In the genomic region with DNA sequence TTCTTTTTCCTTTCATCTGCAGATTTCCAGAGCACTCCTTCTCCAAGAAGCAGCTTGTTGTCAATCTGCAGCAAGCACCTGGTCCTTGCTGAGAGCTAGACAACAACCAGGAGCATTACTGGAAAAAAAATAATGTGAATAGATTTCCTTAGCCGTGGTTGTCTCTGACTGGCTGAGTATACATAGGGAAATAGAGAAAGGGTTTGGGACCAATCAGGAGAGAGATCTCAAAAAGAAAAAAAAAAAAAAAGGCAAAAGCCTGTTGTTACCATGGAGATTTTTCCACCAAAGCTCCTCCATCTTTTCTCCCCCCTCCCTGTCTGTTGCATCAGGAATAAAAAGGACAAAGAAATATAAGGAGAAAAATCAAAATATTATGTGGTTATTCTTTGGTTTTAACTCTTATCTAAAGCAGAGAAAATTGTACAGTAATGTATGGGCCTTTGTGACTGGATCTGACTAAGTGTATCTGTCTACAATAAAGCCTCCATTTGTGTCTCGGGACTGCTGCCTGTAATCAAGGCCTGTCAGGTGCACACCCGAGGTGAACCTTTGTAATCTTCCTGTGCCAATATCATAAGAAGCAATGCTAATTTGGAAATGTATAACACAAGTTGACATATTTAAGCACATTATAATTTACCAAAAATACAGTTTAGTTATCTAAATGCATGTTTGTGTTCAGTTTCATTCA, we compare ENCODE assay signal across 13 mouse cellular contexts.
DNase-seq lines count a peak whose midpoint lies in the region; ATAC-seq and TF ChIP-seq lines count a peak whose summit lies in the region.
"Had no signal": no experiment of that assay in that cellular context is flagged by ENCODE, and none has a peak within 500 bp of the region (broad histone marks: within the 10 kb centered on the region; RNA-seq: fewer than 3 reads in every experiment).

No protein-coding gene starts in this region.

- H3K4me3 ChIP-seq in cortical plate, adult 2 months (ENCODE audit: insufficient read depth, low read length) = peak overlapping the region; percentile 30
- peak overlapping the region; percentile 17; the same call in 1 of the 2 replicates for H3K4me3 ChIP-seq in hindbrain, embryonic 14.5 days (replicated peaks; ENCODE audit: low read length)
- H3K4me3 ChIP-seq in midbrain, postnatal 0 days (ENCODE audit: low read depth, low read length) = peak overlapping the region; percentile 32
- H3K4me3 ChIP-seq in heart, adult 2 months = no peak overlapping the region
- H3K4me3 ChIP-seq: heart, embryonic 15.5 days; liver, embryonic 12.5 days; lung, embryonic 15.5 days had no signal

- TF ChIP-seq POLR2A in cortical plate, adult 2 months (IDR thresholded peaks at IDR 0.05; ENCODE audit: extremely low read depth, insufficient read depth, low read length) = no peak
- TF ChIP-seq POLR2A in heart, adult 2 months (IDR thresholded peaks at IDR 0.05; ENCODE audit: insufficient read depth, low read depth, low read length) = no peak

- H3K36me3 ChIP-seq in hindbrain, embryonic 14.5 days (replicated peaks; ENCODE audit: control insufficient read depth, insufficient read depth) = no peaks in the 10 kb centered on the region
- no peaks in the 10 kb centered on the region for H3K36me3 ChIP-seq in midbrain, postnatal 0 days (ENCODE audit: insufficient read depth, low read length)
- H3K36me3 ChIP-seq in heart, adult 2 months (ENCODE audit: control insufficient read depth, insufficient read depth, low read length) = no peaks in the 10 kb centered on the region
- H3K36me3 ChIP-seq: heart, embryonic 15.5 days; liver, embryonic 12.5 days; lung, embryonic 15.5 days had no signal

- H3K9ac ChIP-seq in hindbrain, embryonic 14.5 days = no peak overlapping the region
- H3K9ac ChIP-seq in midbrain, postnatal 0 days (replicated peaks; ENCODE audit: low read length, poor library complexity, severe bottlenecking) = no peak overlapping the region
- no peak overlapping the region for H3K9ac ChIP-seq in heart, adult 2 months (ENCODE audit: low read depth, low read length)
- H3K9ac ChIP-seq: heart, embryonic 15.5 days; liver, embryonic 12.5 days; lung, embryonic 15.5 days had no signal

- H3K4me1 ChIP-seq in cortical plate, adult 2 months (ENCODE audit: control insufficient read depth, insufficient read depth, low read length) = no peaks in the 10 kb centered on the region
- no peaks in the 10 kb centered on the region for H3K4me1 ChIP-seq in hindbrain, embryonic 14.5 days (replicated peaks; ENCODE audit: control insufficient read depth, insufficient read depth, low read length)
- no peaks in the 10 kb centered on the region for H3K4me1 ChIP-seq in midbrain, postnatal 0 days (ENCODE audit: insufficient read depth, low read length)
- no peaks in the 10 kb centered on the region for H3K4me1 ChIP-seq in heart, adult 2 months (ENCODE audit: control insufficient read depth, insufficient read depth, low read length)
- H3K4me1 ChIP-seq: heart, embryonic 15.5 days; liver, embryonic 12.5 days; lung, embryonic 15.5 days had no signal

- no peaks in the 10 kb centered on the region for H3K9me3 ChIP-seq in hindbrain, embryonic 14.5 days (ENCODE audit: control insufficient read depth, low read length)
- no peaks in the 10 kb centered on the region for H3K9me3 ChIP-seq in midbrain, postnatal 0 days (ENCODE audit: low read length)
- H3K9me3 ChIP-seq: heart, embryonic 15.5 days; liver, embryonic 12.5 days; lung, embryonic 15.5 days had no signal

- ATAC-seq in hindbrain, embryonic 14.5 days (ENCODE audit: low FRiP score) = peak; percentile 72
- ATAC-seq in midbrain, postnatal 0 days (ENCODE audit: low FRiP score) = peak; percentile 82
- no peak for ATAC-seq in erythroblast, adult 5-6 weeks (replicated peaks; ENCODE audit: low FRiP score, poor library complexity, severe bottlenecking)
- ATAC-seq: liver, embryonic 12.5 days had no signal

- DNase-seq in layer of hippocampus, adult 9-11 months = peak; percentile 11
- no peak for DNase-seq in layer of hippocampus, adult 8-10 months (ENCODE audit: low spot score in 2 of 2)
- DNase-seq in hindbrain, embryonic 14.5 days (ENCODE audit: low spot score) = peak; percentile 35
- peak; percentile 54 for DNase-seq in midbrain, postnatal 0 days (ENCODE audit: low spot score)
- DNase-seq in heart, adult 2 months = no peak
- DNase-seq: cerebellum, adult 9-11 months; left cerebral cortex, postnatal 4 days; right cerebral cortex, postnatal 4 days had no signal

- no peaks in the 10 kb centered on the region for H3K79me2 ChIP-seq in heart, adult 2 months (replicated peaks; ENCODE audit: control insufficient read depth, insufficient read depth, low read length)

- intact Hi-C loops in heart, adult 2 months (cut with DNase I) = no loop called here

- H3K27ac ChIP-seq in cortical plate, adult 2 months (ENCODE audit: insufficient read depth, low read length) = no peak overlapping the region
- H3K27ac ChIP-seq in hindbrain, embryonic 14.5 days = no peak overlapping the region
- H3K27ac ChIP-seq in midbrain, postnatal 0 days (ENCODE audit: low read depth, low read length) = no peak overlapping the region
- no peak overlapping the region for H3K27ac ChIP-seq in heart, adult 2 months
- H3K27ac ChIP-seq: heart, embryonic 15.5 days; liver, embryonic 12.5 days; lung, embryonic 15.5 days had no signal

- 55% methylated on average over 3 of the region's 3 CpGs for WGBS in hindbrain, embryonic 14.5 days
- WGBS in midbrain, postnatal 0 days = 52% methylated on average over 3 of the region's 3 CpGs
- WGBS in heart, adult 2 months = 52% methylated on average over 3 of the region's 3 CpGs

- peak overlapping the region; percentile 33 for H3K4me2 ChIP-seq in hindbrain, embryonic 14.5 days (replicated peaks)
- H3K4me2 ChIP-seq in midbrain, postnatal 0 days (ENCODE audit: low read depth, low read length, poor library complexity, severe bottlenecking) = peak overlapping the region; percentile 28
- H3K4me2 ChIP-seq: heart, embryonic 15.5 days; liver, embryonic 12.5 days; lung, embryonic 15.5 days had no signal

- TF ChIP-seq CTCF in cortical plate, adult 2 months (IDR thresholded peaks at IDR 0.05; ENCODE audit: extremely low read depth, insufficient read depth, low read length) = no peak
- no peak for TF ChIP-seq CTCF in midbrain, postnatal 0 days (IDR thresholded peaks at IDR 0.05)
- TF ChIP-seq CTCF in heart, adult 2 months (IDR thresholded peaks at IDR 0.05) = no peak

- TF ChIP-seq EP300 in heart, adult 2 months (IDR thresholded peaks at IDR 0.05; ENCODE audit: insufficient read depth, low read depth, low read length) = no peak

- no peaks in the 10 kb centered on the region for H3K27me3 ChIP-seq in hindbrain, embryonic 14.5 days (ENCODE audit: control insufficient read depth, insufficient read depth, low read length)
- no peaks in the 10 kb centered on the region for H3K27me3 ChIP-seq in midbrain, postnatal 0 days (ENCODE audit: insufficient read depth, low read length)
- H3K27me3 ChIP-seq in heart, adult 2 months (ENCODE audit: control insufficient read depth, insufficient read depth, low read length) = no peaks in the 10 kb centered on the region
- H3K27me3 ChIP-seq: heart, embryonic 15.5 days; liver, embryonic 12.5 days; lung, embryonic 15.5 days had no signal

Comparison
In these comparisons a context has a peak if more than half of its experiments do, and no peak if none do; other contexts are left out.
1. DNase-seq: peak in layer of hippocampus, adult 9-11 months (single experiment), hindbrain, embryonic 14.5 days (single experiment) and midbrain, postnatal 0 days (single experiment); none in layer of hippocampus, adult 8-10 months (0 of 2) and heart, adult 2 months (0 of 2).